Mouse (Mus musculus) heart, adult 8-10 months (tissue): ENCODE data around the gene Ttyh1. TPM values are rescaled to one million over a fixed set of nuclear protein-coding genes. Genes with fewer than 3 reads are reported as not detected.

Source experiments
- DNase-seq: peaks from one replicate; pipeline ENCODE4 v3.0.0; 2022; ENCODE audit warnings: low spot score
- total RNA-seq, 4 experiments: library from RNA; stranded (reverse); gene quantifications; 2 replicates each; pipeline ENCODE4 v1.2.4; 2022

Ttyh1 gene
- total RNA-seq, 4 experiments from 2014 or later: 0.79 to 1.7 (median 0.95) TPM

DNA sequence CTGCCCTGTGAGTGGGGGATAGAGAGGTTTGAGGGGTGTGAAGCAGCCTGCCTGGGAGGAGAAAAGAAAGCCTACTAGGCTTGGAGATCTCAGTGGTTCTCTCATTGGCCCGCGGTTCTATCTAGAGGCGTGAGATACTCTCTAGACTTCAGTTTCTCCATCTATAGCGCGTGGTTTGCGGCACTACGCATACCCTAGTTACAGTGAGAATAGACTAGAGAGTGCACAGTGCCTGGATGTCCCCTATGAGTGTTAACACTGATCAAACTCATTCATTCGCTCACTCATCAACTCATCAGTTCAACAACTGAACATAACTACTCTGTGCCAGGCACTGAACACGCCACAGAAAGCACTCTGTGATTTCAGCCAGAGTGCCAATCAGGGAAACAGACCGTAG is 3.6 kb downstream of the Ttyh1 start:
- no peak for DNase-seq

DNA sequence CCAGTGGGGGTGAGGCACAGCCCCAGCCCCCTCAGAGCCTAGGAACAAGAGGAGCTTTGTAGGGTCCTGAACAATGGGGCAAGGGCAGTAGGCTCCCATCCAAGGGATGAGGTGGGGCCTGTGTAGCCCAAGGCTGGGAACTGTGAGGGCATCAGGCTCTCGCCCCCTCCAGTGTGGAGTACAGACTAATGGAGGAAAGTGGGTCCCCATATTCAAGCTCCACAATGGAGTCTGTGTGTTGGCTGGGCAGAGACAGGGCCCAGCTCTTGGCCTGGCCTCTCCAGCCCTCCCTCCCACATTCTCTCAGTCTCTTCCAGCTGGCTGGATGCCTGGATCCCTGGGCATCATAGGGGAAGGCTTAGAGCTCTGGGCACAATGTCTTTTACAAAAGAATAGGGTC is 4.5 kb downstream of the Ttyh1 start:
- DNase-seq: no peak

DNA sequence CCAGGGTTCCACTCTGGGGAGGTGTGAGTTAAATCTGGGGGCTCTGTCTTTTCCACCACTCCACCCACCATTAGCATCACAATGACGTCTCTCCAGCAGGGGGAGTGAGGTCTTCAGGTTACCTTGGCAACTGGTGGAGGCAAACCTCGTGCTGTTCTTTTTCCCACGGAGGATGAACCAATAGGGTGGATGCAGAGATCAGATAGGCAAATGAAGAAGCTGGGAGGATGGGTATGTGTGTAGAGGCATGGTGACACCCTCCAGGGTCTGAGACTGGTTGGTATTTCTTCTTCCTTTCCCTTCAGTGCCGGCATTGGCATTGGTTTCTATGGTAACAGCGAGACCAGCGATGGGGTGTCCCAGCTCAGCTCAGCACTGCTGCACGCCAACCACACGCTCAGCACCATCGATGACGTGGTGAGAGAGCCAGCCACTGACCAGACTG is 5.1 kb downstream of the Ttyh1 start:
- DNase-seq: no peak

DNA sequence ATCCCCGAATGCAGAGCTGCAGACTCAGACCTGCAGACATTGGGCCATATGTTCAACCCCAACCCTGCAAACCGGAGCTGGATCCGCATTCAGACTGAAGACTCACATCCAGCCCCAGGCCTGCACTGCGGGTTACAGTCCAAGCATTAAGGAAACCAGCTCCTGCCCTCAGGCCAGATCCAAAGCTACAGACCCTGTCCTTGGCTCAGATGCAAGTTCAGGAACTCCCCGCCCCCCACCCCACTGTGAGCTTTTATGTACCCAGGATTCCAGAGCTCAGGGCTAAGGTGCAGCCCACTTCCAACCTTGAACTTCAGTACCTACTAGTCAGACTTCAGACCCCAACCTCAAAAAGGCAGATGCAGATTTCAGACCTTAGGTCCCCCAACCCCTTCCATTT is 5.6 kb downstream of the Ttyh1 start:
- DNase-seq: no peak

DNA sequence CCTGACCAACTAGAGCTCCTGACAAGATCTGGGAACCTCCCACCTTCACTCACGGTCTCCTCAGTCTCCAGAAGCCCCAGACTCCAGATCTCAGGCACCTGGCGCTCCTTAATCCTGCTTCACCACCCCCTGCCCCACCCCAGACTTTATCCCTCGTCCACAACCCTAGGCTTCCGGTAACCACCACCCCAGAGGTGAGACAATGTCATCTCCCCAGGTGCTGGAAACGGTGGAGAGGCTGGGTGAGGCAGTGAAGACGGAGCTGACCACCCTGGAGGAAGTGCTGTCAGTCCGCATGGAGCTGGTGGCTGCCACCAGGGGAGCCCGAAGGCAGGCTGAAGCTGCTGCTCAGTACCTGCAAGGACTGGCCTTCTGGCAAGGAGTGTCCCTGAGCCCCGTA is 6.1 kb downstream of the Ttyh1 start:
- DNase-seq: no peak

DNA sequence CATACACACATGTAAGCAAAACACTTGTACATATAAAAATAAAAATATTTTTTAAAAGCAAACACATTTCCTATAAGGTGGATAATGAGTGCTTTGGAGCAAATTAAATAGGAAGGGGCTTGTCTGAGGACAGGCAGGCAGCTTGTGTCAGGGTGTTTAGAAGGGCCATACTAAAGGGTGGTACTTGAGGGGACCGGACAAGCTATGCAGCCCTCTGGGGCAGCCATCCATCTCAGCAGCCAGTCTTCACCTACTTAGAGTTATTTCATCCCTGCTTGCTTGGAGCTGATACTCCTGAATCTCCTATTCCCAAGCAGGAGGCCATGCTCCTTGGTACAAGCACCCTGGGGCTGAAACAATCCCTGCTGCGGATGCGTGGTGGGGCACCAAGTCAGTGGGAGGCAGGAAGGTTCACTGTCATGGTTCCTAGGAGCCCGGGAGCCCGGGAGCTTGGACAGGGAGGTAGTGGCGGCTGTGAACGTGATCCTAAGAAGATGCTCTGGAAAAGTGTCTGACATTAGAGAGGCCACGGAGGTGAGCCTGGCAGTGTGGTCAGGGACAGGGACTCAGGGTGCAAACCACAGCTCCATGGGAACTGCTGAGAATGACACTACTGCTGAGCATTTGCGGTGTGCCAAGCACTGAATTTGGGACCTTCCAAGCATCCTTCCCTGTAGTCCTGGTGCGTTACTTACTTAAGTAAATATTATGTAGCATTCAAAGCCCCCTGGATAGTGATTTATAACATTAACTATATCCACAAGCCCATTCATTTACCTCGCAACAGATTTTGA is 8.0 kb downstream of the Ttyh1 start:
- DNase-seq: no peak

DNA sequence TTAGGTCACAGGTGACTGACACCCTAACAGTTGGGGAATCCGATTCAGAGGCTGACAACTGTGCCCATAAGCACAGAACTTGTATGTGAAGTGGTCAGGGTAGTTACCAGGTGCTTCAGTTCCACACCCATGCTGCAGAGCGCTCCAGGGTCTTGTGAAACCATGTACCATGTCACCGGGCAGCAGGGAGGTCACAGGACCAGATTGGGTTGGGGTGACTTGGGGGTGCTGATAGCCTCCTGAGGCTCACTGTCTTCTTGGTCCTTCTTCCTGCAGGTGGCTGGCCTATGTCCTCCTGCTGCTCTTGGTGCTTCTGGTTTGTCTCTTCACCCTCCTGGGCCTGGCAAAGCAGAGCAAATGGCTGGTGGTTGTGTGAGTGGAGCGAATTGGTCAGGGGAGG is 8.7 kb downstream of the Ttyh1 start:
- no peak for DNase-seq

DNA sequence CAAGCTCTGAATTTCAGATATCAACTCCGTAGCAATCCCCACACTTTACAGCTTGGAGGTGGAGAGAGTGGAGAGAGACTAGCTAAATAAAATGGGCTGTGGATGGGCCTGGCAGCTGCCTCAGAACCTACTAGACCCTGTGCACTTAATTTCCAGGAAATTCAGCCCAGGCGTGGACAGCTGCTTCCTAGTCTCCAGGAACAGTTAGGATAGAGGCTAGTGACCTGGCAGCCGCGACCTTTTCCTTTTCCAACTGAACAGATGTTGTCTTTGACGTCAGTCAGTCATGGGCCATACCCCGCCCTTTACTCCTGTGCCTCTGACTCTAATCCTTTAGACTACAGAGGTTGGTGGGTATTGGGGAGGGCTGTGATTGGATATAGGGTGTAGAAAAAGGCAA is 9.7 kb downstream of the Ttyh1 start:
- DNase-seq: peak; percentile 84

DNA sequence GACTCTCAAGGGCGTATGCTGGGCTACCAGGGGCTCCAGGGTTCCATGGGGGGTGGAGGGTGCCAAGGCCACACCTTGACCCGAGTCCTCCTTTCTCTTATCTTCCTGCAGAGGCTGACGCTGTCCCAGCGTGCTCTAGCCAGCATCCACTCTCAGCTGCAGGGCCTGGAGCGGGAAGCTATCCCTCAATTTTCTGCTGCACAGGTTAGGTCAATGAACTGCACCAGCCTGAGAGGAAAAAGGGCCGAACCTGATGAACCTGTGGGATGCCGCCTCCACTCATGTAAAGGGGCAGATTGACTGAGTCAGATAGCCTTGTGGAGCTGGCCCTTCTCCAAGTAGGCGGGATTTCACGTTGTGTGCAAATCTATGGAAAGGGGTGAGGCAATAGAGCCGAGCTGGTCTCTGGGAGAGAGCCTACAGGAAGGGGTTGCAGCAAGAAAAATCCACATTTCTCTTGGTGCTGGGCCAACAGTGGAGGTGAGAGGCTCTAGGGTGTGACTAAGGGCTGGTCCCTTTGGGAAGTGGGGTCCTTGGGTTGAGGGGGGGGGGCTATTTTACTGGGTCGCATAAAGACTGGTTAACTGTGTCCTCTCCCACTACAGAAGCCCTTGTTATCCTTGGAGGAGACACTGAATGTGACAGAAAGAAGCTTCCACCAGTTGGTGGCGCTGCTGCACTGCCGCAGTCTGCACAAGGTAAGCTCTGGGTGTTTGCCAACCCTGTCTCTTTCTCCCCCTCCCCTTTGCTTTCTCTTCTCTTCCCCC is 11.7 kb downstream of the Ttyh1 start:
- DNase-seq: peak; percentile 66

DNA sequence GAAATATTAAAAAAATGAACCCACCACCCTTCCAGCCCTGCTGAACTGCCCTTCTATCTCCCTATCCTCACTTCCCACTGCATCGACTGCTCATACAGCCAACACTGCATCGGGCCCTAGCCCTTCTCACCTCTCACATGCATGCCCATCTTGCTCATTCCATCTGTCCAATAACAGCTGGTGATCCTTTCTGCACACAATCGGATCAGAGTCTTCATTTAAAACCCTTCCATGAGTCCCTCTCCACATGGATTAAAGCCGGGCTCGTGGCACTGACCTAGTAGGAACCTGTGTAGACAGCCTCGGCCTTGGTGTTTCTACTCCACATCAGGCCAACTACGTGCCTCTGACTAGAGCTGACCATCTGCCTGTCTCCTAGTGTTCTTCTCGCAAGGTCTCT is 12.8 kb downstream of the Ttyh1 start:
- DNase-seq: no peak

DNA sequence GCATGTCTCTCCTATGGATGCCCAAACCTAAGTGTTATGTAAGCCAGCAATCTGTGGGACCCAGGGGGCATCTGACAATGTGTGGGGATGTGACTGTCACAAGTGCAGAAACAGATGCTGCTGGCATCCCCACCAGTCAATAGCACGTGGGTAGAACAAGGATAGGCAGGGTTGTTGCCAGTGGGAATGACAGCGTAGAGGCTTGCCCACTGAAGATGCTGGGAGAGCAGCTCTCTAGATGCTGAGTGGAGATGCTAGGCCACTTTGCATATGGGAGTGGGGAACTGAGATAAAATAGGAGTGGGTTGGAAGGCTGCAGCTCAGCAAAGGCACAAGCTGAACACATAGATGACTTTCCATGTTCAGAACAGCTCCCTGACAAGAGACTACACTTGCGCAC is 13.4 kb downstream of the Ttyh1 start:
- no peak for DNase-seq

DNA sequence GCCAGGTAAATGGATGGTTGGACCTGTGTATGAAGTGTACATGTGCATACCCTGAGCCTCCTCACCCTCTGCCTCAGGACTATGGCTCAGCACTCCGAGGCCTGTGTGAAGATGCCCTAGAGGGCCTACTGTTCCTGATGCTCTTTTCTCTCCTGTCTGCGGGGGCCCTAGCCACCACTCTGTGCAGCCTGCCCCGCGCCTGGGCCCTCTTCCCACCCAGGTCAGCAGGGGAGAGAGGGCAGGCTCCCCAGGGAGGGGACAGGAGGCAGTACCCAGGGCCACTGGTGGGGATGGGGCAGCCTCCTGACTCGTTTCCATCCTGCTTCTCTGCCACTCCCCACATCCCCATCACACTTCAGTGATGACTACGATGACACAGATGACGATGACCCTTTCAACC is 13.8 kb downstream of the Ttyh1 start:
- DNase-seq: no peak

DNA sequence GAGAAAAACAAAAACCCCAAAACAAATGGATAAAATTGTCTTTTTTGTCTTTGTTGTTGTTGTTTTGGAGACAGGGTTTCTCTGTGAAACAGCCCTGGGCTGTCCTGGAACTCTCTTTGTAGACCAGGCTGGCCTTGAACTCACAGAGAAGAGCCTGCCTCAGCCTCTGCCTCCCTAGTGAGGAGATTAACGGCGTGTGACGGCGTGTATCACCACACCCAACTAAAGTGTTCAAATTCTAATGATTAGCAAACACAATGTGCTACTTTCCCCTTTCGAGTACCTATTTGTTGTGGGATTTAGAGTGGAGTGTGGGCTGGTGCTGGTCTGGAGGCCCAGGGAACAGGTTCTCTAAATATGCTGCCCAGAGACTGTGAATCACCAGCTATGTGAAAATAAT is 15.7 kb downstream of the Ttyh1 start:
- no peak for DNase-seq

DNA sequence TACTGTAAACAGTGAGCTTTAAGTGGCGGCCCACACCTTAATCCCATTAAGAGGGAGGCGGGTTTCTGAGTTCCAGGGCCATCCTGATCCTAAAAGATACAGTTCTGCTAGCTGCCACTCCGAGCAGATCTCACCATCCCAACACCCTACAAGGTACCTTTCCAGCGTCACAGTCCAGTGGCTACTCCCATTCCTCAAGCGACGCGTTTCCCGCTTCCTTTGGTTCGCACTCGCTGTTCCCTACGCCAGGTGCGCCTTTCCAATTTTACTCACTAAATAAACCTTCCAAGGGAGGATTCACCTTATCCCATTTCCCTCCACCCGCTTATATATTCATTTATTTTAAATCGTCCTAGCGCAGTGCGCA is 17.2 kb downstream of the Ttyh1 start:
- DNase-seq: no peak

DNA sequence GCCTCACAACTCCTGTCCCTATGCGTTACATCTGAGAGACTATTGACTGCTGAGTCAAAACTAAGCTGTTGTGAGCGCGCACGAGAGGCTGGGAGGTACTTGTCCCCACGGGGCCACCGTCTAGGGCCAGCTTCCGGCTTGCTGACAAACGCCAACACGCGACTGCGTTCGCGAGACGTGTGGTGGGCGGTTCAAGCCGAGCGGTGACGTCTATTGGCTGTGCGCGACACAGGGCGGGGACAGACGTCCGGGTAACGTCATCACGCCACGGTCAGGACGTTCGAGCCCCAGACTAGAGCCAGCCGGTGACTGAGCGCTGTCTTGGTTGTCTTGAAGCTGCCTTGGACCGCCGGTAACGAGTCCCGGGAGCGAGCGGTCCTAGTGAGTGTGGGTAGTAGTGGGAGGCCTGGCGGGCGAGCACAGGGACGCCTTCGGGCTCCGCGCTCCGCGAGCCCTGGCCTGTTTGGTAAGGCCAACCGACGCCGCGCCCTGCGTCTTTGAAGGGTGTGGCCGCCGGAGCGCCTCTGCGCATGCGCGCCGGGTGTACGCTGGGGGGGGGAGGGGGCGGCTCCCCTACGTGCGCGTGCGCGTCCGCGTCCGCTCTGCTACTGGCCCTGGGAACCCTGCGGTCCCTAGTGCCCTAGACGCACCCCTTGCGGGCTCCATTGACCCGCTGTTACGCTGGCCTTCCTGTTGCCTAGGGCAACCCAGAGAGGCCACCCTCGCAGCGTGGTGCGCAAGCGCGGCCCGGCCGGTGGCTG is 17.7 kb downstream of the Ttyh1 start, which contains the start of gene Leng8:
TSS of gene Leng8 (plus strand) at position 269 of the 761 bp plus-strand sequence.
- peak; percentile 99 for DNase-seq

DNA sequence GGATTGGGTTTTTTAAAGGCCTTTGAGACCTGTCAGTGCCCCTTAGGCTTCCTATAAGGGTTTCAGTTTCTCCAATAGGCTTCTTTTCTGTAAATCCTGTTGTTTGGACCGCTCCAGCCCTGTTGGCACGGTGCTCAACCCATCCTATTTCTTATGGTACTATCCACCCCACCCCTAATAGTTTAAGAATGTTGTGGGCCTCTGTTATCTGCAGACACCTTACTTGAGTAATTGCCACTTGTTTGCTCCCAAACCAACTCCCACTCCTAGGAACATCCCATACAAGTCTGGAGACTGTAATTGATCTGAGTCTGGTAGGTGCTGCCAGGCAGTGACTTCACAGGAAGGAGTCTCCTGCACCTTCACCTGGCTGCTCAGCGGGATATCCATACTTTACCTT is 18.5 kb downstream of the Ttyh1 start:
- no peak for DNase-seq

DNA sequence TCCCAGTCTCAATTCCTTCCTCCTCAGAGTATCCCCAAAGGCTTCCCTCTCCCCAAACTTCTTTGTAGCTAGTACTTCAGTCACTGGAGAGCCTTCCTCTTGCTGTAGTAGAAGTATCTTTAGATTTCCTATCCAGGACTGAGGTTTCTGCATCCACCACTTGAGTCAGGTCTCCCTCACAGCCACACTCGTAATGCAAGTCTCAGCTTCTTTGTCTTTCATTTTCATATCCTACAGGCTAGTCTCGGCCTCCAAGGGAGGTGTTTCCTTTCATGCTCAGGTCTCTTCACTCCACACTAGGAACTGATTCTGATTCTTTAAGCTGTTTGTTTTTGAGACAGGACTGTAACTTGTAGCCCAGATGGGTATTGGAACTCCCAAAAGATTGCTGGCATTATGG is 19.0 kb downstream of the Ttyh1 start:
- DNase-seq: no peak

DNA sequence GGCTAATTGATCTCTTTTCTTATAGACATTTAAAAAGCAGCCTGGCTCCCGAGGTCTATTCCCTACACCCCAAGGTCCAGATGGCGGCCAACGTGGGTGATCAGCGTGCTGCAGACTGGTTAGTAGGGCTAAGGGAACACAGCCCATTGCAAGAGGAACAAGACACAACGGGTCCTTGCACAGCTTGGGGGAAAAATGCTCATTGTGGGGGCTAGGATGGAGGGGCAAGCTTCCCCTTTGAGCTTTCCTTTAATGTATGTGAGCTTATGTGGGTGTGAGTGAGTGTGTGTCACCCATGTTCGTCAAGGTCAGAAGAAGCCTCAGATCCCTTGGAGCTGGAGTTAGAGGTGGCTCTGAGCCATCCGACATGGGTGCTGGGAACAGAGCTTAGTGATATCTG is 19.5 kb downstream of the Ttyh1 start:
- no peak for DNase-seq

DNA sequence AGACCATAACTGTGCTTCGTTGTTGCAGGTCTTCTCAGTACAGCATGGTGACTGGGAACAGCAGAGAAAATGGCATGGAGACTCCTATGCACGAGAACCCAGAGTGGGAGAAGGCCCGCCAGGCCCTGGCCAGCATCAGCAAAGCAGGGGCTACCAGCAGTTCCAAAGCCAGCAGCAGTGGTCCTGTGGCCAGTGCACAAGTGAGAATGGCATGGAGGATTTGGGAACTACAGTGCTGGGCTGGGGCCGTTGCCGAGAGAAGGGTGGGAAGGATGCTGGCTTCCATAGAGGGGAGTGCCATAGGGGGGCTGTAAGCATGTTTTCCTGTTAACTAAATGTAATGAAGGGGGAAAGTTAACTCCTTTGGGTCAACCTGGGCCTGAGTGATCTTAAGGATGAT is 20.2 kb downstream of the Ttyh1 start:
- no peak for DNase-seq

DNA sequence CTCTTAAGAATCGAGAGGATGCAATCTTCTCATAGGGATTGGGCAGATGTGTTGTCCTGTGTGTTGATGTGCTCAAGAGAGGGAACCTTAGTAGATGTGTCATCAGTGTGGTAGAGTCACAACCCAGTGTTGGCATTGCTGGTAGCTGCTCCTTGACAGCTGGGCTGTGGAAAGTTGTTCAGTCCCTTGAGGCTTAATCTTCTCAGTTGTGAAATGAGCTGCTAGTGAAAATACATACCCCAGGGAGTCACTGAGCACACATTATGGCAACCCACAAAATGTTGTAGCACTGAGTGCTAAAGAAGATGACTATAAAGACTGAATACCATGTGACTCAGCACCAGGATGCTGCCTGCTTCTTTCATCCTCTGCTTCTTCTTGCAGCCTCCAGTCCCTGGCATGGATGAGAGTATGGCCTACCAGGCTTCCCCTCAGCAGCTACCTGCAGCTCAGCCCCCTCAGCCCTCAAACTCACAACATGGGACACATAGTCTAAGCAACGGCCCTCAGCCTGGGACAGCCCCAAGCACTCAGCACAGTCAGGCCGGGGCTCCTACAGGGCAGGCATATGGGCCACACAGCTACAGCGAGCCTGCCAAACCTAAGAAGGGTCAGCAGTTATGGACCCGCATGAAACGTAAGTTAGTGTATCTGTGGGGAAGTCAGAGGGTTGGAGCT is 22.6 kb downstream of the Ttyh1 start:
- no peak for DNase-seq

DNA sequence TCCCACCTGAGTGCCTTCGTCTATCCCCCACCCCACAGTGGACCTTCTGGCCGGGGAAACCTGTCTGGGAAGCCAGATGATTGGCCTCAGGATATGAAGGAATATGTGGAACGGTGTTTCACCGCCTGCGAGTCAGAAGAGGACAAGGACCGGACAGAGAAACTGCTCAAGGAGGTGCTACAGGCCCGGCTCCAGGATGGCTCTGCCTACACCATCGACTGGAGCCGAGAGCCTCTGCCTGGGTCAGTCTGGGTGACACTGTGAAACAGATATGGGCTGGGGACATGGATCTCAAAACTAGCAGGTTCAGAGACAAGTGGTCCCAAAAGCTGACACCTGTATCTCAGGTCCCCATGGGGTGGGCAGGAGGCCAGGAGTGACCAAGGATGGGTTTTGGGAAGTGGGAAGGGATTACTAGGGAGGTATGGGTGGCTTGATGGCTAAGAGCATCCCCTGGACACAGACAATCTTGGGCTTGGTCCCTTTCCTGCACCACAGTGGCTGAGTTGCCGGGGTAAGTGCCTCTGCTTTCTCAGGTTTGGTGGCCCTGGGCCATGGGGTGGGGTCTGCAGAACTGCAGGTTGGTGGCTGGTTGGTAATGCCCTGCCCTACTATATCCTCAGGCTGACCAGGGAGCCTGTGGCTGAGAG is 23.7 kb downstream of the Ttyh1 start:
- DNase-seq: no peak
